ENCODE assay signal across 19 mouse cellular contexts in the genomic region with DNA sequence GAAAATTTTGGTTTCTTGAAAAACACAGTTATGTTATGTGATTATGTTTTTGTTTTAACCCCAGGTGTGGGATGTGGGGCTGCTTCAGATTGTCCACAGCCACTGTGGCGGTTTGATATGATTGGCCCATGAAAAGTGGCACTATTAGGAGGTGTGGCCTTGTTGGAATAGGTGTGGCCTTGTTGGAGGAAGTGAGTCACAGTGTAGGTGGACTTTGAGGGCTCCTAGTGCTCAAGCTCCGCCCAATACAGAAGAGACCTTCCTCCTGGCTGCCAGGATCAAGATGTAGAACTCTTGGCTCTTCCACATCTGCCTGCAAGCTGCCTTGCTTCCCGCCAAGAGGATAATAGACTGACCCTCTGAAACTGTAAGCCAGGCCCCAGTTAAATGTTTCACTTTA. TPM values are rescaled to one million over a fixed set of nuclear protein-coding genes. Genes with fewer than 3 reads are reported as not detected.
"Had no signal": no experiment of that assay in that cellular context is flagged by ENCODE, and none has a peak within 500 bp of the region (broad histone marks: within the 10 kb centered on the region; RNA-seq: fewer than 3 reads in every experiment).

No protein-coding gene starts in this region.

- H3K36me3 ChIP-seq: midbrain, embryonic 13.5 days; midbrain, embryonic 15.5 days; neural tube, embryonic 12.5 days; stomach, embryonic 15.5 days had no signal

- H3K27me3 ChIP-seq: megakaryocyte, embryonic 14.5 days; midbrain, embryonic 13.5 days; midbrain, embryonic 15.5 days; neural tube, embryonic 12.5 days; stomach, embryonic 15.5 days had no signal

- H3K4me1 ChIP-seq: midbrain, embryonic 13.5 days; midbrain, embryonic 15.5 days; neural tube, embryonic 12.5 days; stomach, embryonic 15.5 days had no signal

- H3K4me2 ChIP-seq: lung, embryonic 14.5 days; midbrain, embryonic 11.5 days; midbrain, embryonic 13.5 days; midbrain, embryonic 15.5 days; neural tube, embryonic 12.5 days; stomach, embryonic 15.5 days had no signal

- H3K4me3 ChIP-seq: megakaryocyte, embryonic 14.5 days; midbrain, embryonic 13.5 days; midbrain, embryonic 15.5 days; neural tube, embryonic 12.5 days; stomach, embryonic 15.5 days had no signal

- H3K27ac ChIP-seq: macrophage; midbrain, embryonic 13.5 days; midbrain, embryonic 15.5 days; neural tube, embryonic 12.5 days; stomach, embryonic 15.5 days; stomach, postnatal 0 days had no signal

- ATAC-seq: midbrain, embryonic 13.5 days; midbrain, embryonic 15.5 days had no signal

- DNase-seq: lung, adult 18-20 months; lung, embryonic 14.5 days; lung, postnatal 10 days; right cerebral cortex, postnatal 14 days; thymus, adult 2 months; thymus, postnatal 25 days; thymus, postnatal 4 days had no signal

- H3K9me3 ChIP-seq: midbrain, embryonic 13.5 days; midbrain, embryonic 15.5 days; neural tube, embryonic 12.5 days; stomach, embryonic 15.5 days had no signal

- H3K9ac ChIP-seq: lung, embryonic 14.5 days; midbrain, embryonic 13.5 days; midbrain, embryonic 15.5 days; neural tube, embryonic 12.5 days; stomach, embryonic 15.5 days had no signal

RNA-seq across cellular contexts. Expression of gene Il27, which starts 18.0 kb away (rescaled TPM):
- total RNA-seq: midbrain, postnatal 0 days had no signal
- polyA plus RNA-seq: lung, embryonic 14.5 days; lung, embryonic 16.5 days; midbrain, embryonic 11.5 days; midbrain, embryonic 13.5 days; midbrain, embryonic 15.5 days; midbrain, postnatal 0 days; neural tube, embryonic 12.5 days; neural tube, embryonic 14.5 days; testis, adult 2 months had no signal

RNA-seq across cellular contexts. Expression of gene Apobr, which starts 28.0 kb away (rescaled TPM):
- total RNA-seq: midbrain, postnatal 0 days had no signal
